Comparison of ENCODE assay signal across 11 mouse cellular contexts in the genomic region with DNA sequence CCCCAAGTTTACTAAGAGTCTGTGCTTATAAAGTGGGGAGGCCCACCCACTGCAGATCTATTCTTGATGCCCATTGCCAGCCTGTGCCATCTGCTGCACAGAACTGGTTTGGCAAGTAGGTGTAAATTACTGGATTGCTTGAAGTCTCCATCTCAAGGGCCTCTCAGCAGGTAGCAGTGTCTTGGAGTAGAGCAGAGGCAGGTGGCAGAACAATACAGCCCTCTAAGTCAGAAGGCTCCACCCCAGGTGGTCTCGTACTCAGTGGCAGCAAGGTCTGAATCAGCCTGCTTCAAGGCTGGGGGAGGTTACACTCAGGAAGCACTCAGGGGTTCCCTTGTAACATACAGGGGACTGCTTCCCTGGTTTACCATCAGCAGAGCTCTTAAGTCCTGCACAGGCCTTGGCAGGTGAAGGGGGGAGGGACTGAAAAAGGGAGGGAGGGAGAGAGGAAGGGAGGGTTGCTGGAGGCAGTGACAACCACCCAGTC. TPM values are rescaled to one million over a fixed set of nuclear protein-coding genes. Genes with fewer than 3 reads are reported as not detected.
A peak's percentile ranks its signal among the peaks of the same experiment; 100 is the strongest.
DNase-seq lines count a peak whose midpoint lies in the region.
"Had no signal": no experiment of that assay in that cellular context is flagged by ENCODE, and none has a peak within 500 bp of the region (broad histone marks: within the 10 kb centered on the region; RNA-seq: fewer than 3 reads in every experiment).

No protein-coding gene starts in this region.

- peak; percentile 5 for DNase-seq in embryo, embryonic 10 days (ENCODE audit: low spot score)
- no peak for DNase-seq in embryo, embryonic 10.5 days (ENCODE audit: low spot score)
- DNase-seq in right cerebral cortex, adult 18-20 months: peak; percentile 51
- no peak for DNase-seq in right cerebral cortex, postnatal 4 days
- DNase-seq in lung, postnatal 36 days: peak; percentile 63
- DNase-seq in urinary bladder, postnatal 10 days (ENCODE audit: low spot score): no peak
- DNase-seq in spleen, postnatal 36 days (ENCODE audit: low spot score in 2 of 2): no peak
- no peak for DNase-seq in adrenal gland, adult 2 months
- DNase-seq: B cell, adult 2 months; gastrocnemius, postnatal 36 days had no signal

RNA-seq across cellular contexts. Expression of gene Plcxd1, which starts 0.7 kb away (rescaled TPM):
- total RNA-seq in adrenal gland, adult 2 months (2021): under 1 TPM; 0.09 to 0.10 TPM
- polyA plus RNA-seq in adrenal gland, adult 2 months (2012; rRNA removed): 0.02 and 0.19 TPM in 2 replicates
- total RNA-seq: gastrocnemius, postnatal 36 days; megakaryocyte-erythroid progenitor cell, adult 5-6 weeks had no signal

RNA-seq across cellular contexts. Expression of gene Gm35315, which starts 4.8 kb away (rescaled TPM):
- total RNA-seq in adrenal gland, adult 2 months (2021): under 1 TPM; 0.14 to 0.66 TPM
- polyA plus RNA-seq in adrenal gland, adult 2 months (2012; rRNA removed): not detected in 2 replicates

RNA-seq across cellular contexts. Expression of gene Gtpbp6, which starts 9.0 kb away (rescaled TPM):
- total RNA-seq in adrenal gland, adult 2 months (2021): 10 to 100 TPM; 57.4 to 61.6 TPM
- polyA plus RNA-seq in adrenal gland, adult 2 months (2012; rRNA removed): 115 and 125 TPM in 2 replicates

RNA-seq across cellular contexts. Expression of gene Zfp605, which starts 10.9 kb away (rescaled TPM):
- total RNA-seq in adrenal gland, adult 2 months (2021): 1 to 10 TPM; 5.7 to 6.5 TPM
- 0.04 TPM in 2 replicates for polyA plus RNA-seq in adrenal gland, adult 2 months (2012; rRNA removed)

RNA-seq across cellular contexts. Expression of gene Gm17655, which starts 26.7 kb away (rescaled TPM):
- total RNA-seq in adrenal gland, adult 2 months (2021): 1 to 10 TPM; 4.8 to 9.2 TPM
- polyA plus RNA-seq in adrenal gland, adult 2 months (2012; rRNA removed): not detected in 2 replicates

Comparison
In these comparisons a context has a peak if more than half of its experiments do, and no peak if none do; other contexts are left out.
1. DNase-seq: peak in embryo, embryonic 10 days (single experiment), right cerebral cortex, adult 18-20 months (single experiment) and lung, postnatal 36 days (single experiment); none in embryo, embryonic 10.5 days (single experiment), right cerebral cortex, postnatal 4 days (single experiment), urinary bladder, postnatal 10 days (single experiment), spleen, postnatal 36 days (0 of 2) and adrenal gland, adult 2 months (single experiment).